Mouse (Mus musculus) granulocyte monocyte progenitor cell, adult 5-6 weeks (primary cell): ENCODE data around the gene Tekt3. TPM values are rescaled to one million over a fixed set of nuclear protein-coding genes. Genes with fewer than 3 reads are reported as not detected.

Experiments
- ATAC-seq: replicated peaks from 2 replicates; pipeline ENCODE4 v1.8.0; 2016; ENCODE audit warnings: mild to moderate bottlenecking, moderate TSS enrichment, inconsistent platforms; ENCODE audit not compliant: poor library complexity, severe bottlenecking
- total RNA-seq, 2 experiments: library from RNA; stranded (forward) in 1 of 2; stranded (reverse) in 1 of 2; fragments of 200-712, 200-1000 nt in 1 of 2; fragments of >200 nt in 1 of 2; fragmentation: Nextera tagmentation in 1 of 2; gene quantifications; 2 replicates each; pipeline ENCODE4 v1.2.3; 2014 to 2017

The Tekt3 gene
- total RNA-seq (2014; fragmentation: Nextera tagmentation) (not detected in 2 replicates), total RNA-seq (2017) (not detected in 2 replicates)

DNA sequence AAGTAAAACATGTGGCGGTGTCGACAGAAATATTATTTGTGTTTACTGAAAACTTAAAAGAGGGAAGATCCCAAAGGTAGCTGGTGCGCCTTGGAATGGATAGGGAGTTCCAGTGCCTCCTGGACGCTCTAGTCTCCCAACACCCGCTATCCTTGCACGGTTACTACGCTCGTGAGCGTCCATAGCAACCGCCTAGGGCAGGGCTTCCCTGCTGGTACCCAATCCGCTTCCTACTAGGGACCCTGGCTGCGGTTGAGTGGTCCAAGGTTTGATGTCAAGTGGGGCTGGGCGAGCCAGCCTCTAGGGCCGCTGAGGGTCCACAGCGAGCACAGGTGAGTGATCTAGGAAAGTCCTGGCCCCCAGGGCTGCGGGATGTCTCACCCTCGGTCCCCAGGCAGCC lies at the start of gene Tekt3:
Tekt3 (plus strand) TSS at position 209 of the 400 bp plus-strand sequence.
- ATAC-seq, result no peak

- no peak for ATAC-seq
These were observed 43.9 kb upstream of the Tekt3 start for GRCm38 (mm10) chr11:63017327-63018082.

DNA sequence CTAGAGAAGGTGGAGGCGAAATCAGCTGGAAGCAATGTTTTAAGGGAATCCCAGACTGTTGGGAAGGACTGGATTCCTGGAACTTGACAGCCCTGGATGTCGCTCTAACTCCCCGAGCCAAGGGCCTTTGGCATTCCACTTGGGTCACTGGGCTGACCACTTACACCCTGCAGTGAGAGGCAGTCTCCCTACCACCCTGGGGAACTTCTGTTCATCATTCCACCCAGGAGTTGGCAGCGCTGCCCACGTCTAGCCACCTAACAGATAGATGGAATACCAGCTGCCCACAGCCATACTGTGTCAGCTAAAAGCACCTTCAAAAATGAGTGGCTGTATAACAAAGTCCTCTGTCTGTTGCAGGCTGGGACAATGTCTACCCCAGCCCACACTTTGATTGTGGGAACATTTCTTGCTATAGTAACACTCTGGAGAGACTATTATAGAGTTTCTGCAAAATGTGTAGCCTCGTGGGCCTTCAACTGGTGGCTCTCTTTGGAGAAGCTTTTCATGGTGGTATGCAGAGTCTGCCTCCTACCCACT lies 43.3 kb upstream of the Tekt3 start:
- ATAC-seq, result no peak

DNA sequence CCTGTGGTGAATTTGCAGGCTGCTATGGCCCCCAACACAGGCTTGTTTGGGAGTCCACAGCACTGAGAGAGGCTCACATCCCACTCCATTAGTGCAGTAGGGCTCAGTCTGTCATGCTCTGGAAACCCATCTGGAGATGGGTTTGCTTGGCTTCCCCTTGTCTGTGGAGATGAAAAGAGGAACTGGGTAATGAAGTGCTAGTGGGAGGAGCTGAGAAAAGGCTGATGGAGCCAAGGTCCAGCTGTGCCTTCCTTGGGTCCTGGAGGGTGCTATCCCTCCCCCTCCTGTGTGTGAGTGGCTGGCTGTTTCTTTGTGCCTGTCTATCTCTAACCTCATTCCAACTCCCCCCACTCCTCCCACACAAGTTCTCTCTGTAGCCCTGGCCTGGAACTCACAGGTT lies 40.8 kb upstream of the Tekt3 start:
- ATAC-seq, result peak; percentile 98

GRCm38 (mm10) chr11:63021141-63021806 lies 40.2 kb upstream of the Tekt3 start:
- no peak for ATAC-seq

- no peak for ATAC-seq
These were observed 38.0 kb upstream of the Tekt3 start for GRCm38 (mm10) chr11:63023461-63023860.

DNA sequence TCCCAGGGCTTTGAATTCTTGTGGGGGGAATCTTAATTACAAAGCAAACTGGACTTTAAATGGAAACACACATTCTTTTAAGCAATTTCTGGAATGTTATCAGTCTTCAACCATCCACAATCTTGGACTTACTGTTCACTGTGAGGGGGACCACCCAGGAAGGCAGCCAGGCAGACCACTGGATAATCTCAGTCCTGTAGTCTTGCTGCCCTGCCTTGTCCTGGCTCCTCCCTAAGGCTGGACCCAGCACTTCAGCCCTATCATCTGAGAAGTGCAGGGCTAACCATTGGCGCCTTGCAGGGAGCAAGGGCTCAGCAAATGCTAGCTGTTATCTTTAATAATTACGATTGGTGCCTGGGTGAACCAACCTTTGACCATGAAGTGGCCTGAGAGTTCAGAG lies 37.3 kb upstream of the Tekt3 start:
- ATAC-seq, result no peak

DNA sequence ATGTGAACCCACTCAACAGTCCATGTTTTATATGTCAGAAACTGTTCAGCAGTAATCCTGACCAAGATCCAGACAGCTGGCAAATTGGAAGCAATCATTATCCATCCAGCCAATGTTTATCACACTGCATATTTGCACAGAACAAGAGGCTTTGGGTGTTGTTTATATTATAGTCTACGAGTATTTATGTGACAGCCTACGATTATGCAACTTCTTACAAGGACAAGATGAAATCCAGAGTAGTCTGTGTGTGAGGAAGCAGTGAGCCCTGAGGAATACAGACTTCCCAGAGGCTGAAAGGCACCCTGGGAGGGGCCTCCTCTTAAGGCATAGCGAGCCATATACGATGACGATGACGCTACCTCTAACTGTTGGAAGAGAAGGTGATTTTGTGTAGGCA lies 36.0 kb upstream of the Tekt3 start:
- ATAC-seq, result no peak

DNA sequence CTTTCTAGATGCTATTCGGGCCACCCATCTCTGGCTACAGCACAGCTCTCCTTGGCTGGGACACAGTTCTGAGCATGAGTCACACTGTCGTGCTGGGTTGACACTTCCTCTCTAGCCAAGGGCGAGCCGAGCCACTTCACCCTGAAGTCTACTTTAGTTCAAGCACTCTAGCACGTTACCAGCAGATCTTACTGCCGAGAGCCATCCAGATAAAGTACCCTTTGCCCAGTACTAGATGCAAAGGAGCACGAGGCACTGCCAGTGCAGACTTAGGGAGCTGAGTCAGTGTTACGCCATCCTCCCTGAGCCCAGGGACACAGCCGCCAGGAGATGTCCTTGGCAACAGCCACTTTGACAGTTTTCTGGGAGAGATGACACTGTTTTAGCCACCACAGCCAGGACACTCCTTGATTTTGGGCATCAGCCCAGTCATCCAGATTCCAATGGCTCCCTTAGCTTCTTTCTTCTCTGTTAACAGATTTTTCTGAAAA lies 34.8 kb upstream of the Tekt3 start:
- no peak; the same call in 1 of the 2 replicates for ATAC-seq

DNA sequence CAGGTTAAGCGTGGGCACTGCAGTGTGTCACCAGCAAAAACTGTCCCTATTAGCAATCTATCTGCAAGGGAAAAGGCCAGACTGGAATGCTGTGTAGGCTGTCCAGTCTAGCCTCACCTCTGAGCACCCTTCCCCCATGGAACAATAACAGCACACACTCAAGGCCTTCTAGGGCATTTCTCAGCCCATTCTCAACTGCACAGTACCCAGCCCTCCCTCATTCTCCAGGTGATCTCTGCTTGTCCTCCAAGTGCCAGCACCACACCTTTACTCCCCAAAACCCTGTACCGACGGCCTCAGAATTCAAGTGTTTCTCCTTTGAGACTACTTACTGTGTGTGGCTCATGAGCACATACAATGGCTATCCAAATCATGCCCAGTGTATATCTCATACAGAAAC lies 33.3 kb upstream of the Tekt3 start:
- no peak for ATAC-seq

GRCm38 (mm10) chr11:63029148-63029714 lies 32.2 kb upstream of the Tekt3 start:
- no peak for ATAC-seq

GRCm38 (mm10) chr11:63029721-63030120 lies 31.7 kb upstream of the Tekt3 start:
- ATAC-seq, result no peak

DNA sequence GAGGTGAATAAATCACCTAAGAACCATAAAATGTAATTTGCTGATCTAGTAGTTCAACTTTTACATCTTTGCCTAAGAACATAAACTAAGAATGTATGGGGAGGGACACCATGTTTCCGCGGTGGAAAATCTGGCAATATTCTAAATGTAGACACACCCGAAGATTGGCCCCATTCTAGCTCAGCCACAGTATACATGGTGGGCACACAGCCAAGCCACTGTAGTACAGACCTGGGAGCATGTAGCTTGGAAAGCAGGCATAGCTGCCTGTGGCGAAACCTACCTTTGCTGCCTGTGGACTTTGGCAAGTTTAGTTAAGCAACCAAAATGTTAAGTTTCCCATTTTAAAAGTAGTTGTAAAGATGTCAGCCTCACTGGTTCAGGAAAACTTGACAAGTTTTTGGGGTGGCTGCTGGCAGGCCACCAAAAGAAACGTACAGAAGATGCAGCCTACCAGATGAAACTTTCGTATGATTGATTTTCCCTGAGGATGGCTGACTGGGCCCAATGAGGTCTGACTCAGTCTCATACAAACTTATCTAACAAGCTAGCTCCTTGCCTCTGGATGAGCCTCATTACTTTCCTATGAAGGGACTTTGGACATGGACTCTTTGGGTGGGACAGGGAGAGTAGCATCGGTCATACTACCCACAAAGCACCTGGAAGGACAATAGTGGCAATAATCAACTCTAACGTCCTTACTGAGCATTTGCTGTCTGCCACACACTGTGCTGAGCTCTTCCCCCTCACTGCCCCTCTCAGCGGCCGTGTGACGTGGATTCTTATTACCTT lies 25.8 kb upstream of the Tekt3 start:
- ATAC-seq, result no peak

DNA sequence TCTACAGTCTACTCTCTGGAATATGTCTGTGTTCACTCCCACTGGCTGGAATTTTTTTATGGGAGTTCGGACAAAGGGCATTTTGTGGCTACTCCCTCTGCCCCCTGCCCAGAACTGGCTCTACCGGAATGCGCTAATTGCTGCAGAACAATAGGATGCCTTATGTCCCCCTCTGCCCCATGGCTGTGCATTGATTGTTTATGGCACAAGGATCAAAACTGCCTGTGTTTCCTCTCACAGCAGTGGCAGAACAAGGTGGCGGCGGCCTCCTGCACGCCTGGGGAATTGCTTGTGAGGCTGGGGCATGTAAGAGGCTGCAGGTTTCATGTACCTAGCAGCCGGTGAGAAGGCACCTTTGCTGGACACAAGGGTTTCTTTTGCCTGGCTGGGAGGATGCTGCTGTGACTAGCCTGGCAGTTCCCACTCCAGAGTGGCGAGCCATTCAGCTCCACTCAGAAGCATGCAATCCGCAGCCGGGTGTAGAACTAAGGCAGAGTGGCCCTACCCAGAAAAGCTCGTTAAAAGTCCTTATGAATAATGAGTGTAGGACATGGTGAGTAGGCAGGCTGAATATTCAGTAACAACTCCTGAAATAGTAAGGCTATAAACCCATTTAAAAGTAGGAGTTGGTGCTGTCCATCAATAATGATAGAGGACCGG lies 21.3 kb upstream of the Tekt3 start:
- no peak for ATAC-seq

GRCm38 (mm10) chr11:63045771-63046170 lies 15.7 kb upstream of the Tekt3 start:
- ATAC-seq, result peak; percentile 71

GRCm38 (mm10) chr11:63046380-63046779 lies 15.1 kb upstream of the Tekt3 start:
- peak; percentile 83 for ATAC-seq

- no peak for ATAC-seq
These were observed 11.0 kb upstream of the Tekt3 start for GRCm38 (mm10) chr11:63050362-63050932.

GRCm38 (mm10) chr11:63051041-63051440 lies 10.4 kb upstream of the Tekt3 start:
- peak; percentile 89 for ATAC-seq

GRCm38 (mm10) chr11:63051996-63052395 lies 9.5 kb upstream of the Tekt3 start:
- ATAC-seq, result no peak
